Mouse (Mus musculus) layer of hippocampus, adult 8-10 months (tissue): ENCODE results near the gene Zfp965. TPM values are rescaled to one million over a fixed set of nuclear protein-coding genes. Genes with fewer than 3 reads are reported as not detected.
"Not testable (repeated sequence)": the region's sequence is repeated elsewhere in the genome, so short reads cannot be mapped to it uniquely, and the experiment has no call there.

ENCODE experiments used
- DNase-seq, 2 experiments: peaks; one replicate each; pipeline ENCODE4 v3.0.0; 2022; ENCODE audit warnings: low spot score in 2 of 2
- total RNA-seq, 4 experiments: library from RNA; stranded (reverse); gene quantifications; 2 replicates each; pipeline ENCODE4 v1.2.4; 2022

Gene Zfp965
- total RNA-seq = 1 to 10 TPM; 5.0 to 8.4 (median 5.7) TPM

- not testable (repeated sequence) for DNase-seq
Measured at GRCm38 (mm10) chr2:175469685-175470084, at the start of gene Zfp965. Gene Zfp965 (plus strand): TSS chr2:175469985.

GRCm38 (mm10) chr2:175435707-175436106 lies 34.1 kb upstream of the Zfp965 start, which contains the start of gene Gm4724:
Gene Gm4724 (minus strand): TSS chr2:175435807.
- not testable (repeated sequence) for DNase-seq

Other genes starting within 250 kb of the Zfp965 start
- gene Gm14440, start 194.9 kb upstream of the Zfp965 start, total RNA-seq = 10 to 100 TPM in 1 of 4 experiments, not detected in 3; 16.9 TPM
- gene Gm4631, start 131.8 kb upstream of the Zfp965 start, total RNA-seq = 10 to 100 TPM; 61.9 to 81.5 (median 72.0) TPM
- gene Zfp968, start 97.5 kb upstream of the Zfp965 start, total RNA-seq = 1 to 10 TPM; 3.5 to 7.6 (median 5.6) TPM
- gene Gm4724, start 34.2 kb upstream of the Zfp965 start, total RNA-seq = 10 to 100 TPM in 2 of 4 experiments, 1 to 10 TPM in 2; 7.7 to 13.9 (median 10.8) TPM
- not detected for gene Gm11007, start 174.0 kb downstream of the Zfp965 start, total RNA-seq
- gene Zfp969, start 233.7 kb downstream of the Zfp965 start, total RNA-seq = not detected